Mouse (Mus musculus) granulocyte monocyte progenitor cell, adult 5-6 weeks (primary cell): ENCODE results near the gene Gcnt3. TPM values are rescaled to one million over a fixed set of nuclear protein-coding genes. Genes with fewer than 3 reads are reported as not detected.
"Not testable (repeated sequence)": the region's sequence is repeated elsewhere in the genome, so short reads cannot be mapped to it uniquely, and the experiment has no call there.

ENCODE experiments used
- ATAC-seq: replicated peaks from 2 replicates; pipeline ENCODE4 v1.8.0; 2016; ENCODE audit warnings: mild to moderate bottlenecking, moderate TSS enrichment, inconsistent platforms; ENCODE audit not compliant: poor library complexity, severe bottlenecking
- total RNA-seq, 2 experiments: library from RNA; stranded (forward) in 1 of 2; stranded (reverse) in 1 of 2; fragments of 200-712, 200-1000 nt in 1 of 2; fragments of >200 nt in 1 of 2; fragmentation: Nextera tagmentation in 1 of 2; gene quantifications; 2 replicates each; pipeline ENCODE4 v1.2.3; 2014 to 2017

Gcnt3 gene
- total RNA-seq, 2 experiments from 2014 or later, result not detected

DNA sequence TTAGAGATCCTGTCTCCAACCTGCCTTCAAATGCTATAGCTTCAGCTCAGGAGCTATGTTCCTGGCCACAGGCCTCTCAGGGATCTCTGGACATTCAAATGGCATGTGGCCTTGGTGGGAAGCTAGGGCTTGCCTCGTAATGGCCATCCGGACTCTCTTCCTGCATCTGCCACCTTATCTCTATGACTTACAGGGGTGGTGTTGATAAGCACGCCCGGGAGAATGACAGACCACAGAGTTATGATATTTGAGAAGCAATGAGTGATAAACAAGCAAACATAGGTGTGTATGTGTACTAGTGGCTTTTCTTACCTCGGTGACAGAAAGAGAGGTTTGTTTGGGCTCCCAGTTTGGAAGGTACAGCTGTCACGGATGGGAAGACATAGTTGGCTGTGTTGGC, 8.4 kb upstream of the Gcnt3 start:
- ATAC-seq, result no peak

DNA sequence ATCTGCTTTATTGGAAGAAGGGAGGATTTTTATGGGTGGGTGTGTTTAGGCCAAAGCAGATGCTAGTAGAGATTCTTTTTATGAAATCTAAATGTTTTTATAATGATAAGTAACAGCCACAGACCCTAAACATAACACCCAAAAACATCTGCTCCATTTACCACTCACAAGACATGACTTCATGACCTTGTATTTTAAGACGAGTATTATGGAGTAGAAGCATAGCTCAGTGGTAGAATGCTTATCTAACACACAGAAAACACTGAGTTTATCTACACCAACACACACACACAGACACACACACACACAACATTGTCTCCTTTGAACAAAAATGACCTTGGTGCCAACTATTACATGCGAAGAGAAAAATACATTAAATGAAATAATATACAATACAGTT, 7.0 kb upstream of the Gcnt3 start:
- ATAC-seq, result no peak

DNA sequence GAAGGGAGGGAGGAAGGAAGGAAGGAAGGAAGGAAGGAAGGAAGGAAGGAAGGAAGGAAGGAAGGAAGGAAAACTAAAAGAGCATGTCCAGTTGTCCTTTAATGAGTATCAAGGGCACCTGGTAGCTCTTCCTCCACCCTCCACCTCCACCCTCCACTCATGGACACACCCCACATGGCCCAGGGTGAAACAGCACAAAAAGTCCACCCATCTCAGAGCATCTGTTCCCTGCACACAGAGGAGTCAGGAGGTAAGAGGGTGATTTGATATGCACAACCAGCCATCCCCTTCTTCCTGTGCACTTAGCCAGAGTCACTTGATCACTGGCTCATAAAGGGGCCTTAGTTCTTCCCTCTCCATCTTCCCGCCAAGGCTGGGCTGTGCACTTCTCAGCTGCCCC, 5.0 kb upstream of the Gcnt3 start:
- ATAC-seq, result no peak

DNA sequence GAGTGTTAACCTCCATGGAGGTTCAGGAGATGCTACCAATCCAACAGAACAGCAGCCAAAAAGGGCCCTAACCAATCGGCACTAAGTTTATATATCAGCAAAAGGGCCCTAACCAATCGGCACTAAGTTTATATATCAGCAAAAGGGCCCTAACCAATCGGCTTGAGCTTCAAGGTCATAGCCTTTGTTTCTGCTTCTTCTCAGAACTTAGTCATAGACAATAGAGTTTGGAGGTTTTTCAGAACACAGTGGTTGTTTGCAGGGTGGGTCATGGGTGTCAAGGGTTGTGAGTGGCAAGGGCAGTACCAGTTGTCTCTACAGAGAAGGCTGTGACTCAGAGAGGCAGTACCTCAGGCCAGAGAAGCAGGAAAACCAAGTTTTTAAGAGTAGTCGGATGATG, 4.2 kb upstream of the Gcnt3 start:
- no peak for ATAC-seq

DNA sequence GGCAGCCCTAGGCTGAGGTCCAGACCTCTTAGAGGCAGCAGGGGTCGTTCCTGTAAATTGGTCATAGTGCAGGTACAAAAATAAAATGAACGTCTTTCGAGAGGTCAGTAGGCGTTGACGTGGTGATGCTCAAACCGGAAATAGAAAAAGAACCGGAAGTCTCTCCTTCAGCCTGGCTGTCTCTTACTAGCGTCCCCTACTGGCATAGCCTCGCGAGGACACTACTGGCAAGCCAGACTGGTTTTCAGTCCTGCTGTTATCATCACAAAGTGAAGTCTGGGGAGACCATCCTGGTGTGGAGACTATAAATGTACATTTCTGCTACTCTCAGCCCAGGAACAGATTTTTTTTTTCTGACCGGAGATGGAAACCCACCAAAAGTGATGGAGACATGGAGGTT, 2.7 kb upstream of the Gcnt3 start:
- ATAC-seq, result no peak

DNA sequence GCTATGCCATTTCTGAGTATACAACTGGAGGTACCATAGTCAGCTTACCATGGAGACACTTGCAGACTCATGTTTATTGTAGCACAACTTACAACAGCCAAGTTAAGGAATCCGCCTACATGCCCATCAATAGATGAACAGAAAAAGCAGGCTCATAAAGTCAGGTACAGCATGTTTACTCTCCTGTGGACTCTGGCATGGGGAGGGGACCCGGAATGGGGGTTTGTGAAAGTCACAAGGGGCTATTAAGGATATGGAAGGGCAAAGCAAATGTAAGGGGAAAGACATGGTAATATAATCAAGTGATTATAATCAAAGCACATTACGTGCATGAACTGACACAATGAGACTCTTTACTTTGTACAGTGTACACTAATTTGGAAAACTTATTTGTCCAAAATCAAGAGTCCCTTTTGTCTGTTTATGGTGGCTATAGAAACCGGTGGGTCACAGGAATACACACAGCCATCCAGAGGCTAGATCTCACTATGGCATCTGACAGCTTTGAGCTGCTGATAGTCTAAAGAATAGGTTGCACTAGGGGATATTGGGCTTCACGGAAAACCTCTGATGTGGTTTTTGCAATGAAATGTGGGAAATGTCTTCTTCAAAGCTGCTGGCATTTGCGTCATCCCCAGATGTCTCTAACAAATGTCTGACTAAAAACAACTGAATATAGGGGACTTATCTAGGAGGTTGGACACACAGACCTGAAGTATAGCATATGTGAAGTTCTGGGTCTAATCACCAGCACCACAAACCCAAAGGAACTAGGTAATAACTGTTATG, 1.9 kb upstream of the Gcnt3 start:
- no peak for ATAC-seq

DNA sequence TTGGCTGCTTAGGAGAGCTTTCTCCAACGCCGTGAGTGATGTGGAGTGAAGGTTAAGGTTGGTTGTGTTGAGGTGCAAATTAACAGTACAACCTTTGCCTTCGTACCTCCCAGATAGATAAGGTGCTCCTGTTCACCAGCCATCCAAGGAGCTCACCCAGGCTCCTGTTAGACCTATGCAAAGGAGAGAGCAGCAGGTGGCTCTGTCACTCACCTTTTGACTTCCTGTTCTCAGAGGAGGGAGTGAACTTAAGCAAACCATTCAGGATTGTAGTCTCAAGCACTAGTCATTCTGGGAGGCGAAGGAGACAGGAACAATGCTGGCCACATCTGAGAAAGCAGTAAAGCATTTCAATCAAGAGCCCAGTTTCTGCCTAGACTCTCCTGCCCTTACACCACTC, 1.2 kb downstream of the Gcnt3 start:
- no peak for ATAC-seq

DNA sequence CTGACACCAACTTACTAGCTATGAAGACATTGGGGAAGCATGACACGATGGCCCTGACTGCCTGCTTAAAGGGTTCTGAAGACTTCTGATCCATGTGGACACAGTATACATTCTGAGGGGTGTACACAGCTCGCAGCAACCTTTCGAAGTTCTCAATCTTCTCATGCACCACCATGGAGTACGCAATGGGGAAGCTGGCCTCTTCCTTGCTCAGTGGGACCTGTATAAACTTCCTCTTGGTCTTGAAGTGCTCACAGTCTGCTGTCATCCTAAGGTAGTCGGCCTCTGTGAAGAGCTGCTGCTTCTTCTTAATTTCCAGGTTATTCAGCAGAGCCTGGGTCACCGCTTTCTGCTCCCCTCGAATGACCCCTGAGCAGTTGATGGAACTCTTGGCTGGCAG, 3.2 kb downstream of the Gcnt3 start:
- ATAC-seq, result peak; percentile 62

DNA sequence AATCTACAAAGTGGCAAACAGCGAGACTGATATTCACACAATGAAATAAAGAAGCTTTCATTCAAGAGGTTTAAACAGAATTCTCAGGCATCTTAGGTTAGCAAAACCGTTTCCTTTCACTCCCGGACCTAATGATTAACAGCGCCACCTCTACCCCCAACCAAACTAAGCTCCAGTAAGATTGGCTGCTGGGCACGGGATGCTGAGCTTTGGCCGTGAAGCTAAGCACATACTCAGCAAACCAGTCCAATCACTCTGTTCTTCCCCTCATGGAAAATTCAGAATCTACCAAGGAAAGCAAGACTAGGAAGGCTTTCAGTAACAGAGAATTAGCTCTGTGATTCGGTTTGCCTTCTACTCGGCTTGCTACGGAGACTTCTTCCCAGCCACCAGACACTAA, 4.8 kb downstream of the Gcnt3 start:
- ATAC-seq, result no peak

DNA sequence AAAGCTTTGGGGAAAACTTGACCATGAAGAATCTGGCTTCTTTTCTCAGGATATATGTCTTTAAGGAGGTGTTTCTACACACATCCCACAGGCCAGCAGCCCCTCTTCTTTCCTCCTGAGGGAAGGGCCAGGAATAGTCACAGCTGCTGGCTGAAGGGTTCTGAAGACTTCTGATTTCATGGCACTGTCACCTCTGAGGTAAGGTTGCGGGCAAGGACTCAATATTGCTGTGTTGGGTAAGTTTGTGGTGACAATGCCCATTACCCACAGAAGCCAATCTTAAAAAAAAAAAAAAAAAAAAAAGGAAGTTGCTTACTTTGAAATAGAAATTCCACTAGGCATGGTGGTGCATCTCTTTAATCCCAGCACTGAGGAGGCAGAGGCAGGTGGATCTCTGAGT, 5.7 kb downstream of the Gcnt3 start:
- ATAC-seq, result peak; percentile 90

DNA sequence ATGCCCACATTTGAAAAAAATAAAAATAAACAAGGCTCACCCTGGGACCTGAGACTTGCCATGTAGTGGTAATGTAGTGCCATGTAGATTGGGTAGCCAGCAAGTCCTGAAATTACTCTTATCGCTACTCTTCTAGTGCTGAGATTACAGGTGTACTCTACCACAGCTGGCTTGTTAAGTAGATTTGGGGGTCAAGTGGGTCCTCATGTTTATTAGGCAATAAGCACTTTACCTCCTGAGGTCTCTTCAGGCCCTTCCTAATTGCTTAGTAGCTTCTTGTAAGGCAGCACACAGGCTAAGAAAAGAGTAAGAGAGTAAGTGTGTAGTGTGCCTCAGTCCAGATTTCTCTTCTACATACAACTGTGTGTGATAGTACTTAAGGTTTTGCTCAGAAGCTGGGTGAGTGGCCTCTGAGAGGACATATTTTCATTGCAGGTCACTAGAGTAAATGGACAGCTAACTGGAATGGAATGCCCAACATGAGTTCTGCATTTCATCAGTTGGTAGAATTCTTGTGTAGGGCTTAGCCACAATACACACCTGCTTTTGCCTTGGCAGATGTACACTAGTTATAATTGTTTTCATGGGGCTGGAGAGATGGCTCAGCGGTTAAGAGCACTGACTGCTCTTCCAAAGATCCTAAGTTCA, 12.4 kb downstream of the Gcnt3 start:
- no peak for ATAC-seq

DNA sequence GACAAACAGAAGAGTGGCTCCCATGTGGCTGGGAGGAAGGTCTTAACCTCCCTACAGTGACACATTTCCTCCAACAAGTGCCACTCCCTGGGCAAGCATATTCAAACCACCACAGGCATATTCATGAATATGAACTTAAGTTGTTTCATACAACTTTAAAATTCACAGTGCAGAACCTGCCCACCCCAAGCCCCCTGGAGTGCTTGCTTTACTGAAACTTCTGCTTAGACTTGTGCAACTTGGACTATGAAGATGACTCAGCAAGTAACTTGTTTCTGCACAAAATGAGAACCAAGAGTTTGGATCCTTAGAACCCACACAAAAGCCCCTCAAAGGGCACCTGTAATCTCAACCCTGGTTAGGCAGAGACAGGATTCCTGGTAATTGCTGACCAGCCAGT, 13.2 kb downstream of the Gcnt3 start:
- ATAC-seq, result peak; percentile 56

DNA sequence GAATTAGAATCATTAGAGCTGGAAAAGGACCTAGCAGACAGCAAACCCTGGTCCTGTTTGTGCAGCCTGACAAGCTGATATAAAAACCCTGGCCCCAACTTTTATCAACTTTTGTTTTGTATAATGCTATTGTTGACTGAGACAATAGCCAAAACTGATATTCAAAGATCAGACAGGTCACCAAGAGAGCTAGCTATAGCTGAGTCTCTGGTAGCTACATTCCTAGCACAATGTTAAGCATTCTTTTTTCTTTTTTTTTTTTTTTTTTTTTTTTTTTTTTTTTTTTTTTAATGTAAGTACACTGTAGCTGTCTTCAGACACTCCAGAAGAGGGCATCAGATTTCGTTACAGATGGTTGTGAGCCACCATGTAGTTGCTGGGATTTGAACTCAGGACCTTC, 14.3 kb downstream of the Gcnt3 start:
- not testable (repeated sequence) for ATAC-seq

DNA sequence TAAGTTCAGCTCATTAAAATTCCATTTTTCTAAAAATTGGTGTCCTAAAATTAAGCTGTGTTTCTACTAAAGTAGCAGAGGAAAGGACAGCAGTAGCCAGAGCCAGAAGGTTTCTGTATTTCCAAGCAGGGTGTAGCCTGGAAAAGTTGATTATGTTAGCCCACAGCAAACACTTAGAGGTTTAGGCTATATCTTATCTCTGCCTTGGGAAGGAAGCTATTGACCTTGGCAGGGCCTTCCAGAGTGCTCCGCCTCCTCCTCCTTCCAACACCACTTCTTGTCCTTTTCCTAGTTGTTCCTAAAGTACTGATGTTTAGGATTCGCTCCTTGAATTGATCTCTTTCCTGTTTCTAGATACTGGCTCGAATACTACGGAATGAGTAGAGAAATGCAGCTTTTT, 15.8 kb downstream of the Gcnt3 start:
- ATAC-seq, result no peak

DNA sequence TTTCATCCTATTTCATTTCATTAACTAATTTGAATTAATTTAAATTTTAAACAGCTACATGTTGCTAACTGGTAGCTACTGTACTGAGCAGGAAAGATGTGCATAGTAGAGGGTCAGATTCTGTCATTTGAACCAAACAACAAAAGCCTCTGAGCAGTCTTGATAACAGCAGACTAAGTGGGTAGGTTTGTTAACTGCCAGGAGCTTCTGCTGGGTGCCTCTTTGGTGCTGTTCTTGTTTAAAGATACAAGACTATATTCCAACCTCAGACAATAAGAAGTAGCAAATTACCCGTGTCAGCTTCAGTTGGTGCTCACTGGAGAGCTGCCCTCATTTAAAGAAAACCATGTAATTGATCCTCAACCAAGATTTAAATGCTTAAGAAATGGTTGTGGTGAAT, 16.3 kb downstream of the Gcnt3 start:
- no peak for ATAC-seq

DNA sequence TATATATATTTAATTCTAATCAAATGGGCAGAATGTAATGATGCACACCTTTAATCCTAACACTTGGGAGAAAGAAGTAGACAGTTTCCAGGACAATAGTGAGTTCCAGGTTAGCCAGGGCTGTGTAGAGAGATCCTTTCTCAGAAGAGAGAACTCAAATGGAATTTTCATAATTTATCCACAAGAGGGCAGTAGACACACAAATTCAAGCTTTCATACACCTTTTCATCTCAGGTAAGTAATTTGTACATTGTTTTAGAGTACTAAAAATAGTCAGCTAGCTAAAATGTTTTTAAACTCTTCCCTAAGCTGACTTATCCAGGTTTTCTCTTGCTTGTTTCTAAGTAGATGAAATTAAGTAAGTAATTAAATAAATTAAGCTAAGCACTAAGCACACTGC, 19.0 kb downstream of the Gcnt3 start:
- no peak for ATAC-seq

DNA sequence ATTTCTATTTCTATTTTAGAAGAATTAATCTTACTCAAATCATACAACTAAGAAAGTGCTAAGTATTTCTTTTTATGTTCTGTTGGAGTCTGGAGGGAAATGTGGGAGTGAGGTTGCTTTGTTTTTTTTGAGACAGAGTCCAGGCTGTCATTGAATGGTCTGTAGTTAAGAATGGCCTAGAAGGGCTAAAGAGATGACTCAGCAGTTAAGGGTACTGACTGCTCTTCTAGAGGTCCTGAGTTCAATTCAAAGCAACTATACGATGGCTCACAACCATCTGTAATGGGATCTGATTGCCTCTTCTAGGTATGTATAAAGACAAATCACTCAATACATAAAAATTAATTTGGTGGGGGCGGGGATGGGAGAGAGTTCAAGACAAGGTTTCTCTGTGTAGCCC, 22.3 kb downstream of the Gcnt3 start:
- no peak for ATAC-seq

DNA sequence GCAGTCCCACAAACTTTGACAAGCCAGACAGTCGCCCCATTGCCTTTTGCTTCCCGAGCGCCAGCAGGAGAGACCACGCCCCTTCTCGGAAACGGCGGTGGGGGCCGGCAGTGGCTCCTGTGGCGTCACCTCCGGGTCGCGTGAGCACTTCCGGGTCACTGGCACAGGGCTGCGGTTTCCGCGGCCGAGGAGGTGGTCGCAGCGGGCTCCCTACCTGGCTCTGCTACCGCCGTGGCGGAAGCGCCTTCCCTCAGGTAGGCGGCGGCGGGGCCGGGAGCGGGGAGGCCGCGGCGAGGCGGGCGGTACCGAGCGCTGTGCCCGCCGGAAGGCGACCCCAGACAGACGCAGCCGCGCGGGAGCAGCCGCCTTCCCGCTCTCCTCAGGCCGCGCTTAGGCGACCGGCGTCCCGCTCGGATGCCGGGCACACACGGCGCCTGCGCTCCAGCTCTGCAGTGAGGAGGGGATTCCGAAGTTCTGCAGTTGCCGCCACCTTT, 25.4 kb downstream of the Gcnt3 start, which contains the start of gene Gtf2a2:
Gene Gtf2a2, plus strand, starts transcription at position 143 of the 494 bp plus-strand sequence.
- peak; percentile 96 for ATAC-seq

DNA sequence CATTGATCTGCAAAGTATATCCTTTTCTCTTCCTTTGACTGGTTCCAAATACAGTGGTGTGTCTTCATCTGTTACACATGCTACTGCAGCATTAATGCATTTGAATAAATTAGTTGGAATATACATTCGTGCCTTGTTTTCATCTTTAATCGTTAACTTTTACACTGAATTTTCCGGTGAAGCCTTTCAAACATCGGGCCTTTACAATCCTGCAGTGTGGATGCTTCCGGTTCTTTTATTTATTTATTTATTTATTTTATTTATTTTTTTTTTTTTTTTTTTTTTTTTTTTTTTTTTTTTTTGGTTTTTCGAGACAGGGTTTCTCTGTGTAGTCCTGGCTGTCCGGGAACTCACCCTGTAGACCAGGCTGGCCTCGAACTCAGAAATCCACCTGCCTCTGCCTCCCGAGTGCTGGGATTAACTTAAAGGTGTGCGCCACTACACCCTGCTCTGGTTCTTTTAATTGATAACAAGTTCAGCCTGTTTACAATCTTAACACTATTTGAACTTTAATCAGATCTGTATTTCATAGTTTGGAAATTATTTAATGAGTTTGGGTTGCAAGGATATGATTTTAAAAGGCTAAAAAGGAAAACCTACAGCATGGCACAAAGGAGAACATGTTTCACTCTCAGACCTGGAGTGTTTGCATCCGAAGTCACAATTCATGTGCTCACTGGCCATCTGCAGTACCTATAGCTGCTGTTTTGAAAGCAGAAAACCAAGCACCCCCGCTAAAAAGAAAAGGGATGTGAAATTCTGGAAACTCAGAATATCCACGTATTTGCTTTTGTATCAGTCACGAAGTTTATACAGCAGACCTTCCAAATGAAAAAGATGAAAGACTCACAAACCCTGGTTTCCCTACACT, 26.1 kb downstream of the Gcnt3 start:
- peak; percentile 31 for ATAC-seq

DNA sequence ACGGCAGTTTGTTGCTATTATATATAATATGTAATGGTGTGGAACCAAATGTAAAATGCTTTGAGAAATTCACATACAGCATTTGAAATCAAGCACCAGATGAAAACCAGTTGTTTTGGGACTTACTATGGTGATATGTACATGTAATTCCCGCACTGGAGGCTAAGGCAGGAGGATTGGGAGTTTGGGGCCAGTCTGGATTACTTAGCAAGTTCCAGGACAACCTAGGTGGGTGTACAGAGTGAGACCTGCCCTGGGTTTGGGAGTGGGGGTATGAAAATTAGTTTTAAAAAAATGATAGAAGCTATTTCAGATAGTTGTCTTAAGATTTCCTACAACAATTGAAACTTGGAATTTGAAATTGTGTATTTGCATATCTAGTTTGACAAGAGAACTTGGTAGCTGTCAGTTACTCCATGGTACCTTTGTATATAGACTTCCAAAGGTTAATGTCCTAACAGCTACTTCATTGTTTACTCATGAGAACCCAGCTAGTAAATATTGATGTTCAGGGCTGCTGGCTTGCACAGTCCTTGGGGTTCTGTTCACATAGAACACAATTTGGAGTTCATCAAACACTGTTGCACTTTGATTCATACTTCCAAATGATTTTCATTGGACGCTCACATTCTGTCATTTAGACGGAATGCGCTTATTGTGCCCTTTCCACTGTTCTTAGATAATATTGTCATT, 27.0 kb downstream of the Gcnt3 start:
- ATAC-seq, result no peak
